Mouse (Mus musculus) liver, embryonic 14.5 days (tissue): Measurements from ENCODE around the gene Rbms3. TPM values are rescaled to one million over a fixed set of nuclear protein-coding genes. Genes with fewer than 3 reads are reported as not detected.

Experiments used
- ATAC-seq: fragments of 200-750 bp; cut with Nextera tagmentation; 2 replicates; pipeline ENCODE4 v1.8.0; 2017; ENCODE audit warnings: moderate number of reproducible peaks, mild to moderate bottlenecking, moderate library complexity; ENCODE audit not compliant: insufficient read depth
- DNase-seq, 3 experiments: peaks; one replicate each; pipeline ENCODE4 v3.0.0-alpha.2; 2012 to 2013; ENCODE audit warnings: low read depth in 3 of 3, low spot score in 3 of 3
- H3K27ac ChIP-seq: fragments of 300-500 bp; sonication (generic); 2 replicates; pipeline ENCODE4 v1.5.1; 2014; ENCODE audit warnings: moderate library complexity, mild to moderate bottlenecking, control low read depth, inconsistent platforms
- H3K27me3 ChIP-seq: fragments of 300-500 bp; sonication (generic); 2 replicates; pipeline ENCODE4 v1.6.1; 2014; ENCODE audit warnings: mild to moderate bottlenecking, low read length, moderate library complexity; ENCODE audit not compliant: control insufficient read depth, insufficient read depth
- H3K36me3 ChIP-seq: fragments of 300-500 bp; sonication (generic); replicated peaks from 2 replicates; pipeline ENCODE4 v1.6.1; 2014; ENCODE audit warnings: low read depth; ENCODE audit not compliant: control insufficient read depth, insufficient read depth
- H3K4me1 ChIP-seq, 2 experiments: fragments of 200-500 bp in 1 of 2; fragments of 300-500 bp in 1 of 2; sonication (generic) in 1 of 2; replicated peaks; 2 replicates each; pipeline ENCODE4 v1.6.1; 2012 to 2014; ENCODE audit warnings: antibody characterized with exemption in 1 of 2, inconsistent platforms in 1 of 2, low read length in 1 of 2; ENCODE audit not compliant: control insufficient read depth in 2 of 2, insufficient read depth in 2 of 2
- H3K4me2 ChIP-seq: fragments of 300-500 bp; sonication (generic); 2 replicates; pipeline ENCODE4 v1.6.1; 2014; ENCODE audit warnings: low read depth, mild to moderate bottlenecking, control low read depth, moderate library complexity
- H3K4me3 ChIP-seq, 2 experiments: fragments of 200-500 bp in 1 of 2; fragments of 300-500 bp in 1 of 2; sonication (generic) in 1 of 2; 2 replicates each; pipeline ENCODE4 v1.5.1; 2012 to 2014; ENCODE audit warnings: low read depth in 2 of 2, low read length in 2 of 2, mild to moderate bottlenecking in 2 of 2, control low read depth in 1 of 2, inconsistent platforms in 1 of 2, moderate library complexity in 1 of 2; ENCODE audit not compliant: insufficient read depth in 1 of 2
- H3K9ac ChIP-seq: fragments of 300-500 bp; sonication (generic); replicated peaks from 2 replicates; pipeline ENCODE4 v1.6.1; 2014; ENCODE audit warnings: mild to moderate bottlenecking, control low read depth, moderate library complexity
- H3K9me3 ChIP-seq: fragments of 300-500 bp; sonication (generic); 2 replicates; pipeline ENCODE4 v1.6.1; 2016; ENCODE audit warnings: low read length, mixed read lengths; ENCODE audit not compliant: control insufficient read depth
- CTCF ChIP-seq: IDR thresholded peaks from 2 replicates; pipeline ENCODE4 v1.5.1; 2016; ENCODE audit warnings: antibody characterized with exemption, low read depth, control low read depth
- EP300 ChIP-seq: IDR thresholded peaks from 2 replicates; pipeline ENCODE4 v1.6.1; 2016; ENCODE audit warnings: antibody characterized with exemption, low read depth
- WGBS: fragments of 180-500 bp; shearing (Covaris S2); extraction: QIAGEN DNeasy Blood & Tissue Kit; methylation state at CpG from one replicate; pipeline ENCODE4 v1.1.7; 2014; ENCODE audit not compliant: insufficient replicate concordance; 5-methylcytosine and 5-hydroxymethylcytosine counted together
- polyA plus RNA-seq, 2 experiments: library from polyadenylated mRNA; depleted of rRNA in 1 of 2; stranded (reverse) in 1 of 2; unstranded in 1 of 2; fragments of >200 nt; fragmentation: Nextera tagmentation in 1 of 2; extraction: Ambion mirVana in 1 of 2; gene quantifications; 2 replicates each; pipeline versions ENCODE4 v1.2.1 to v1.2.3; 2012 to 2014

The Rbms3 gene
- polyA plus RNA-seq, 2 experiments = 0.88 to 2.4 TPM

GRCm38 (mm10) chr9:117134043-117134442, 495.7 kb downstream of the Rbms3 start:
- Histone ChIP-seq H3K27ac (no peak overlapping the region), H3K36me3 (no peaks in the 10 kb centered on the region), H3K9ac (no peak overlapping the region), H3K4me1 (no peaks in the 10 kb centered on the region), H3K4me3 (no peak overlapping the region), H3K27me3 (no peaks in the 10 kb centered on the region), H3K9me3 (no peaks in the 10 kb centered on the region), H3K4me2 (no peak overlapping the region)
- ATAC-seq (no peak), DNase-seq (no peak)
- TF ChIP-seq EP300 (no peak), CTCF (no peak)
- WGBS = 33% methylated on average over 2 of the region's 2 CpGs

GRCm38 (mm10) chr9:117126816-117127215, 502.9 kb downstream of the Rbms3 start:
- Histone ChIP-seq H3K27ac (no peak overlapping the region), H3K4me1 (0 out of 4 replicates have a peak, but pooled peaks cover 0 to 2% of the 10 kb centered on the region in 2 experiments), H3K4me2 (no peak overlapping the region), H3K9ac (no peak overlapping the region), H3K27me3 (no peaks in the 10 kb centered on the region), H3K4me3 (no peak overlapping the region), H3K36me3 (no peaks in the 10 kb centered on the region), H3K9me3 (no peaks in the 10 kb centered on the region)
- TF ChIP-seq CTCF = no peak
- no peak for TF ChIP-seq EP300
- DNase-seq (no peak), ATAC-seq (no peak)
- WGBS = 73% methylated on average over 8 of the region's 8 CpGs

- Histone ChIP-seq H3K4me2 (no peak overlapping the region), H3K4me1 (peaks cover 0 to 2% of the 10 kb centered on the region in 2 experiments; a peak in 1 of 4 replicates), H3K27ac (no peak overlapping the region), H3K4me3 (no peak overlapping the region), H3K36me3 (no peaks in the 10 kb centered on the region), H3K9me3 (no peaks in the 10 kb centered on the region), H3K27me3 (no peaks in the 10 kb centered on the region), H3K9ac (no peak overlapping the region)
- no peak for TF ChIP-seq EP300
- TF ChIP-seq CTCF = no peak
- DNase-seq (no peak), ATAC-seq (no peak)
- 57% methylated on average over 6 of the region's 6 CpGs for whole genome bisulfite sequencing
Observed at GRCm38 (mm10) chr9:117125844-117126243, 503.9 kb downstream of the Rbms3 start.

- H3K4me2 ChIP-seq = no peak overlapping the region
- no peak overlapping the region for H3K9ac ChIP-seq
- no peaks in the 10 kb centered on the region for H3K9me3 ChIP-seq
- H3K4me1 ChIP-seq = no peaks in the 10 kb centered on the region; a peak in 1 of 4 replicates
- H3K36me3 ChIP-seq = no peaks in the 10 kb centered on the region
- no peak overlapping the region for H3K27ac ChIP-seq
- WGBS = 56% methylated on average over 6 of the region's 6 CpGs
- ATAC-seq = no peak
- TF ChIP-seq EP300 (no peak), CTCF (no peak)
- DNase-seq = no peak
- no peaks in the 10 kb centered on the region for H3K27me3 ChIP-seq
- H3K4me3 ChIP-seq = no peak overlapping the region
Observed at GRCm38 (mm10) chr9:117121572-117121971, 508.1 kb downstream of the Rbms3 start.

GRCm38 (mm10) chr9:117117181-117117729, 512.5 kb downstream of the Rbms3 start:
- WGBS = 69% methylated on average over 10 of the region's 10 CpGs

More at GRCm38 (mm10) chr9:117117181-117117729, 512.5 kb downstream of the Rbms3 start:
- DNase-seq = no peak
- Histone ChIP-seq H3K4me2 (no peak overlapping the region), H3K4me3 (no peak overlapping the region), H3K36me3 (no peaks in the 10 kb centered on the region), H3K27ac (no peak overlapping the region), H3K4me1 (no peaks in the 10 kb centered on the region; a peak in 1 of 4 replicates), H3K27me3 (no peaks in the 10 kb centered on the region), H3K9ac (no peak overlapping the region), H3K9me3 (no peaks in the 10 kb centered on the region)
- TF ChIP-seq EP300 (no peak), CTCF (no peak)
- ATAC-seq = no peak
